In genomic region chr2:93030101-93030500, GRCm38 (mm10) we compare ENCODE assay signal across 11 mouse cellular contexts. TPM values are rescaled to one million over a fixed set of nuclear protein-coding genes. Genes with fewer than 3 reads are reported as not detected.
DNase-seq lines count a peak whose midpoint lies in the region; ATAC-seq and TF ChIP-seq lines count a peak whose summit lies in the region.
"Had no signal": no experiment of that assay in that cellular context is flagged by ENCODE, and none has a peak within 500 bp of the region (broad histone marks: within the 10 kb centered on the region; RNA-seq: fewer than 3 reads in every experiment).

No protein-coding gene starts in this region.

- H3K79me2 ChIP-seq in heart, adult 2 months (replicated peaks; ENCODE audit: control insufficient read depth, insufficient read depth, low read length): no peaks in the 10 kb centered on the region

- intact Hi-C loops in heart, adult 2 months (cut with DNase I): loop anchor here (1.0 kb wide), 1 partner anchor 42 kb away; no protein-coding TSS in a partner anchor

- H3K9ac ChIP-seq in heart, adult 2 months (ENCODE audit: low read depth, low read length): peak overlapping the region; percentile 11
- no peak overlapping the region for H3K9ac ChIP-seq in heart, embryonic 11.5 days (ENCODE audit: low read depth, low read length)
- no peak overlapping the region for H3K9ac ChIP-seq in heart, embryonic 13.5 days
- H3K9ac ChIP-seq: hindbrain, embryonic 15.5 days; midbrain, embryonic 12.5 days had no signal

- no peak overlapping the region for H3K4me2 ChIP-seq in heart, embryonic 11.5 days
- no peak overlapping the region for H3K4me2 ChIP-seq in heart, embryonic 13.5 days
- H3K4me2 ChIP-seq: hindbrain, embryonic 15.5 days; midbrain, embryonic 12.5 days had no signal

- H3K27me3 ChIP-seq in heart, adult 2 months (ENCODE audit: control insufficient read depth, insufficient read depth, low read length): no peaks in the 10 kb centered on the region
- no peaks in the 10 kb centered on the region for H3K27me3 ChIP-seq in heart, embryonic 11.5 days (ENCODE audit: control insufficient read depth, insufficient read depth, low read length)
- no peaks in the 10 kb centered on the region for H3K27me3 ChIP-seq in heart, embryonic 13.5 days (replicated peaks)
- H3K27me3 ChIP-seq: hindbrain, embryonic 15.5 days; midbrain, embryonic 12.5 days had no signal

- H3K4me1 ChIP-seq in heart, adult 2 months (ENCODE audit: control insufficient read depth, insufficient read depth, low read length): peaks cover 19% of the 10 kb centered on the region
- H3K4me1 ChIP-seq in heart, embryonic 11.5 days (ENCODE audit: control insufficient read depth, insufficient read depth, low read length): peaks cover 52% of the 10 kb centered on the region
- H3K4me1 ChIP-seq in heart, embryonic 13.5 days: peaks cover 73% of the 10 kb centered on the region

- TF ChIP-seq EP300 in heart, adult 2 months (IDR thresholded peaks at IDR 0.05; ENCODE audit: insufficient read depth, low read depth, low read length): 0 out of 2 replicates have a peak, but pooled peaks have one; percentile 12

- ATAC-seq in heart, embryonic 11.5 days (replicated peaks; ENCODE audit: insufficient number of reproducible peaks, low FRiP score, low TSS enrichment): no peak
- ATAC-seq in heart, embryonic 13.5 days (ENCODE audit: extremely low read depth, insufficient number of reproducible peaks, low FRiP score, low TSS enrichment): no peak
- no peak for ATAC-seq in megakaryocyte-erythroid progenitor cell, adult 5-6 weeks (replicated peaks; ENCODE audit: low FRiP score, low TSS enrichment, poor library complexity, severe bottlenecking)

- no peak for TF ChIP-seq CTCF in heart, adult 2 months (IDR thresholded peaks at IDR 0.05)

- H3K4me3 ChIP-seq in heart, adult 2 months: no peak overlapping the region
- H3K4me3 ChIP-seq in heart, embryonic 11.5 days (ENCODE audit: low read depth, low read length): no peak overlapping the region
- H3K4me3 ChIP-seq in heart, embryonic 13.5 days: no peak overlapping the region
- H3K4me3 ChIP-seq: hindbrain, embryonic 15.5 days; midbrain, embryonic 12.5 days had no signal

- DNase-seq in heart, adult 2 months: peak; percentile 52 to 73
- peak; percentile 66 for DNase-seq in 416B (ENCODE audit: low read depth)
- DNase-seq in cerebellum, adult 11 months: peak; percentile 72
- no peak for DNase-seq in kidney, postnatal 4 days
- DNase-seq in B cell, adult 2 months: no peak
- DNase-seq: thymus, adult 18-20 months had no signal

- peak; percentile 45; the same call in 1 of the 2 replicates for TF ChIP-seq POLR2A in heart, adult 2 months (IDR thresholded peaks at IDR 0.05; ENCODE audit: insufficient read depth, low read depth, low read length)

- no peaks in the 10 kb centered on the region for H3K9me3 ChIP-seq in heart, embryonic 11.5 days (replicated peaks; ENCODE audit: control insufficient read depth, low read length)
- H3K9me3 ChIP-seq in heart, embryonic 13.5 days: no peaks in the 10 kb centered on the region
- H3K9me3 ChIP-seq: hindbrain, embryonic 15.5 days; midbrain, embryonic 12.5 days had no signal

- 40% methylated on average over 6 of the region's 6 CpGs for WGBS in heart, adult 2 months
- 77% methylated on average over 6 of the region's 6 CpGs for WGBS in heart, embryonic 11.5 days (ENCODE audit: insufficient replicate concordance)
- WGBS in heart, embryonic 13.5 days: 60% methylated on average over 6 of the region's 6 CpGs

- peak overlapping the region; percentile 92 for H3K27ac ChIP-seq in heart, adult 2 months
- no peak overlapping the region for H3K27ac ChIP-seq in heart, embryonic 11.5 days (ENCODE audit: low read depth, low read length)
- peak overlapping the region; percentile 69; the same call in 1 of the 2 replicates for H3K27ac ChIP-seq in heart, embryonic 13.5 days (replicated peaks)
- H3K27ac ChIP-seq: hindbrain, embryonic 15.5 days; midbrain, embryonic 12.5 days had no signal

- no peaks in the 10 kb centered on the region for H3K36me3 ChIP-seq in heart, adult 2 months (ENCODE audit: control insufficient read depth, insufficient read depth, low read length)
- H3K36me3 ChIP-seq in heart, embryonic 11.5 days (ENCODE audit: control insufficient read depth, insufficient read depth, low read length): no peaks in the 10 kb centered on the region
- no peaks in the 10 kb centered on the region; the same call in 1 of the 2 replicates for H3K36me3 ChIP-seq in heart, embryonic 13.5 days
- H3K36me3 ChIP-seq: hindbrain, embryonic 15.5 days; midbrain, embryonic 12.5 days had no signal

RNA-seq across cellular contexts. Expression of gene Prdm11, which starts 15.9 kb away (rescaled TPM):
- total RNA-seq in heart, adult 2 months (2021): 1 to 10 TPM; 7.9 to 9.5 TPM
- polyA plus RNA-seq in heart, adult 2 months (2012; rRNA removed): 4.4 and 6.1 TPM in 2 replicates
- polyA plus RNA-seq in heart, embryonic 11.5 days (2014; fragmentation: Nextera tagmentation; extraction: Ambion mirVana): 3.1 and 3.3 TPM in 2 replicates
- 2.8 and 3.6 TPM in 2 replicates for polyA plus RNA-seq in heart, embryonic 13.5 days (2015; fragmentation: Nextera tagmentation; extraction: Ambion mirVana)
- total RNA-seq in megakaryocyte-erythroid progenitor cell, adult 5-6 weeks (2014; fragmentation: Nextera tagmentation): 9.6 and 24.6 TPM in 2 replicates
- 5.0 and 6.3 TPM in 2 replicates for total RNA-seq in megakaryocyte-erythroid progenitor cell, adult 5-6 weeks (2017)

Comparison
In these comparisons a context has a peak if more than half of its experiments do, and no peak if none do; other contexts are left out.
1. DNase-seq: peak in heart, adult 2 months (2 of 2), 416B (single experiment) and cerebellum, adult 11 months (single experiment); none in kidney, postnatal 4 days (0 of 2) and B cell, adult 2 months (0 of 2).